Mouse (Mus musculus): Measurements from ENCODE around the gene Ppp1r18. TPM values are rescaled to one million over a fixed set of nuclear protein-coding genes. Genes with fewer than 3 reads are reported as not detected.

Gene Ppp1r18
- 21.2 and 22.0 TPM in 2 replicates for polyA plus RNA-seq (2014; fragmentation: Nextera tagmentation; extraction: Ambion mirVana)

DNA sequence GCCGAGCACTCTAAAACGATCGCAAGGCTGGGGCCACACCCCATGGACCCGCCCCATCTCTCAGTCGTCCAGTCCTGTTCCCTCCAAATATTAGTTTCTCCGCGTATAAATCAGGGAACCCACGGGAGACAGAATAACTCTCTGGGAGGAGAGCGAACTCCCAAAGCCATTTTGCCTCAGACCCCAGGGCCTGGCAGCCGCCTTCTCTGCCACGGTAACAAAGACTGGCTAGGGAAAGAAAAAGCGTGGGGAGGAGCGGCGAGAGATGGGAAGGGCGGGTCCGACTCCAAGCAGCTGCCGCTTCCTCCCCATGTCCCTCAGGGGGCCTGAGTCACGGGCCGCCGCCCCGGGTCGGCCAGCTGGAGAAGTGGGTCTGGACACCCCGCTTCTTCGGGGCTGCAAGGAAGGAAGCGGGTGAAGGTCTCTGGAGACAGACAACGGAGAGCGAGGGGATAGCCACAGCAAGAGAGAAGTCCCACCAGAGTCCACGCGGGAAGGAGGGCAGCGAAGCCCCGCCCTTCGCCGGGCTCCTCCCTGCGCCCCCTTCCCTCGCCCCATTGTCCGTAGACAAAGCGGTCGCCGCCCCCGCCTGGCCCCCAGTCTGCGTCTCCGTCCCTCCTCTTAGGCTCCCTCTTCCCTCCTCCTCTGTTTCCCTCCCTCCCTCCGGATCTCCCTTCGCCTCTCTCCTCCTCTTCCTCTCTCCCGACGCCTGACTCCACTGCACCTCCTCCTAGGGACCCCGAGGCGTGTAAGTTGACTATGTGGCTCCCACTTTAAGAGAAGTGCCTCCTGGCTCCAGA is at the start of gene Ppp1r18:
Gene Ppp1r18 (plus strand): TSS at position 113 of the 800 bp plus-strand sequence.
- Histone ChIP-seq H3K36me3 (ENCODE audit: control insufficient read depth, insufficient read depth, low read length) (peaks cover 6% of the 10 kb centered on the region; the same call in 1 of the 2 replicates), H3K4me2 (ENCODE audit: low read length) (peak within 1 kb of the TSS; percentile 92), H3K4me1 (ENCODE audit: control insufficient read depth, insufficient read depth, low read length) (peaks cover 36% of the 10 kb centered on the region), H3K9ac (ENCODE audit: low read length) (peak within 1 kb of the TSS; percentile 72), H3K27me3 (replicated peaks; ENCODE audit: control insufficient read depth, insufficient read depth, low read length) (no peaks in the 10 kb centered on the region), H3K4me3 (ENCODE audit: low read depth, low read length) (peak within 1 kb of the TSS; percentile 59), H3K9me3 (replicated peaks; ENCODE audit: control insufficient read depth, low read length) (no peaks in the 10 kb centered on the region), H3K27ac (ENCODE audit: low read depth, low read length) (peak within 1 kb of the TSS; percentile 96)
- peak; percentile 68 for ATAC-seq
- under 1% methylated on average over 45 of the region's 48 CpGs for WGBS
- peak; percentile 84 for DNase-seq (ENCODE audit: low spot score)

DNA sequence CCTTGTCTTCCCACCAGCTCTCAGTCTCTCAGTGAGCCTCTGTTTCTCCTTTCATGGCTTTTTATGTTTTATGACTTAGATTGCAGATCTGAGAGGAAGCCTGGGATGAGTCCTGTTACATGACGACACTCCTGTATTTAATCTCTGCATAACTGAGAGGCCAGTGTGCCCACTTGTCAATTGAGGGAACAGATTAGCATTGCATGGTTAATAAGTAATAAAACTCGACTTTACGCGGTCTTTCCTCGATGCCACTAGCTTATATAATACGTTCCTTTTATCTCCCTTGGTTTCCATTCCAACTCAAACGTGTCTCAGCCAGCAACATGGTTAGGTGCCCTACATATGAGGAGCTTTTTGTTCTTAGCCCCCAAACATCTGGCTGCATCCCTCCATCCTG is 49.6 kb upstream of the Ppp1r18 start:
- no peak for ATAC-seq
- no peak overlapping the region for H3K9ac ChIP-seq (ENCODE audit: low read length)
- WGBS = 77% methylated on average over 7 of the region's 7 CpGs

DNA sequence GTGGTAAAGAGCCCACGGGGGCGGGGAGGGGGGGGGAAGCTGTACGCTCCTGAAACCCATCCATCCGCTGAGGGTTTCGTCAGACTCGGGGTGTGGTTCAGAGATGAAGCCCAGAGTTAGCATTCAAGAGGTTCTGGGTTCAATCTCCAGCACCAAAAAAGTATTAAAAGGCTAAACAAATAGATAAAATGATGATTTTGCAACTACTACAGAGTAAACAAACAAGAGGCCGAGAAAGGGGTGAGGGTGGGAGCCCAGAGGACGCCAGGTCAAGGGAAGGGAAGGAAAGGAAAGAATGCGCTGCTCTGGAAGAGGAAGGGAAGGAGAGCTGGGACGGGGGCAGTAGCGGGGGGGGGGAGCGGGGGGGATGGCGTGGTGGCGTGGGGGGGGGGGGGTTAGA is 48.7 kb upstream of the Ppp1r18 start:
- 39% methylated on average over 12 of the region's 14 CpGs for WGBS
- no peak overlapping the region for H3K4me3 ChIP-seq (ENCODE audit: low read depth, low read length)
- no peaks in the 10 kb centered on the region for H3K36me3 ChIP-seq (ENCODE audit: control insufficient read depth, insufficient read depth, low read length)
- DNase-seq (ENCODE audit: low spot score) (no peak), ATAC-seq (no peak)
- H3K4me2 ChIP-seq (ENCODE audit: low read length) = no peak overlapping the region
- H3K9ac ChIP-seq (ENCODE audit: low read length) = no peak overlapping the region
- H3K9me3 ChIP-seq (replicated peaks; ENCODE audit: control insufficient read depth, low read length) = no peaks in the 10 kb centered on the region
- H3K27me3 ChIP-seq (replicated peaks; ENCODE audit: control insufficient read depth, insufficient read depth, low read length) = no peaks in the 10 kb centered on the region; the same call in 1 of the 2 replicates
- H3K4me1 ChIP-seq (ENCODE audit: control insufficient read depth, insufficient read depth, low read length) = peaks cover 12% of the 10 kb centered on the region
- H3K27ac ChIP-seq (ENCODE audit: low read depth, low read length) = no peak overlapping the region

More for the DNA sequence above, 49.6 kb upstream of the Ppp1r18 start:
- Histone ChIP-seq H3K9me3 (replicated peaks; ENCODE audit: control insufficient read depth, low read length) (no peaks in the 10 kb centered on the region), H3K27me3 (replicated peaks; ENCODE audit: control insufficient read depth, insufficient read depth, low read length) (no peaks in the 10 kb centered on the region; the same call in 1 of the 2 replicates), H3K27ac (ENCODE audit: low read depth, low read length) (no peak overlapping the region), H3K4me3 (ENCODE audit: low read depth, low read length) (no peak overlapping the region), H3K4me2 (ENCODE audit: low read length) (no peak overlapping the region), H3K36me3 (ENCODE audit: control insufficient read depth, insufficient read depth, low read length) (no peaks in the 10 kb centered on the region), H3K4me1 (ENCODE audit: control insufficient read depth, insufficient read depth, low read length) (peaks cover 9% of the 10 kb centered on the region)
- no peak for DNase-seq (ENCODE audit: low spot score)

DNA sequence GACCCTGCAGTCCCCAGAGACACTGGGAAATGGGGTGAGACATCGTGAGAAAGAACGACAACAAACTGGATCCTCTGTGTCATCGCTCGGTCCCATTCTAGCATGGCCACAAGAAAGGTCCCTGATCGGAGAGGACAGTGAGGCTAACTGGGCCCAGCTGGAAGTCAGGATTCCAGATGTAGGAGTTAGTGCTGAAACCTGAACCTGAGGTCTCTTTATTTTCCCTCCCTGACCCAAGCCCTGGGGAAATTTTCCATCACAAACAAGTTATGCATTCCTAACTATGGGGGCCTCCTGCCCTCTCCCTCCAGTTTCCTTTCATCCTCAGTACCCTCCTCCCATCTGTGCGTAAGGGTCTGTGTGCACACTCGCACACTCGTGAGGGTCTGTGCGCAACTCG is 48.2 kb upstream of the Ppp1r18 start:
- no peak for ATAC-seq
- Histone ChIP-seq H3K4me1 (ENCODE audit: control insufficient read depth, insufficient read depth, low read length) (peaks cover 16% of the 10 kb centered on the region), H3K4me2 (ENCODE audit: low read length) (no peak overlapping the region), H3K36me3 (ENCODE audit: control insufficient read depth, insufficient read depth, low read length) (no peaks in the 10 kb centered on the region), H3K4me3 (ENCODE audit: low read depth, low read length) (no peak overlapping the region), H3K27ac (ENCODE audit: low read depth, low read length) (no peak overlapping the region), H3K27me3 (replicated peaks; ENCODE audit: control insufficient read depth, insufficient read depth, low read length) (no peaks in the 10 kb centered on the region; the same call in 1 of the 2 replicates), H3K9me3 (replicated peaks; ENCODE audit: control insufficient read depth, low read length) (no peaks in the 10 kb centered on the region), H3K9ac (ENCODE audit: low read length) (no peak overlapping the region)
- DNase-seq (ENCODE audit: low spot score) = no peak
- WGBS = 63% methylated on average over 10 of the region's 10 CpGs

DNA sequence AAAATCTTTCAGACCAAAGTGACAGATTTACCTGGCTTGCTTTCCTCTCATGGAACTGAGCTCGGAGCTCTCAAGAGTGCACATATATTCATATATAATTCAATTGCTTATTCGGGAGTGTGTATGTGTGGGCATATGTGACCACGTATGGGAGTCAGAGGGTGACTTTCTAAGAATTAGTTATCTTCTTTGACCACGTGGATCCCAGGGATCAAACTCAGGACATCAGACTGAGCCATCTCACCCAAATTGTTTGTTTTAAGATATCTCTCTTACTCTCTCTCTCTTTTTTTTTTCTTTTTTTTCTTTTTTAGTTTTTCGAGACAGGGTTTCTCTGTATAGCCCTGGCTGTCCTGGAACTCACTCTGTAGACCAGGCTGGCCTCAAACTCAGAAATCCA is 45.3 kb upstream of the Ppp1r18 start:
- Histone ChIP-seq H3K4me3 (ENCODE audit: low read depth, low read length) (no peak overlapping the region), H3K9ac (ENCODE audit: low read length) (no peak overlapping the region), H3K4me1 (ENCODE audit: control insufficient read depth, insufficient read depth, low read length) (peaks cover 16% of the 10 kb centered on the region), H3K27ac (ENCODE audit: low read depth, low read length) (no peak overlapping the region), H3K4me2 (ENCODE audit: low read length) (no peak overlapping the region), H3K9me3 (replicated peaks; ENCODE audit: control insufficient read depth, low read length) (no peaks in the 10 kb centered on the region), H3K36me3 (ENCODE audit: control insufficient read depth, insufficient read depth, low read length) (no peaks in the 10 kb centered on the region), H3K27me3 (replicated peaks; ENCODE audit: control insufficient read depth, insufficient read depth, low read length) (no peaks in the 10 kb centered on the region; the same call in 1 of the 2 replicates)
- 82% methylated on average over 5 of the region's 5 CpGs for WGBS
- ATAC-seq (no peak), DNase-seq (ENCODE audit: low spot score) (no peak)

DNA sequence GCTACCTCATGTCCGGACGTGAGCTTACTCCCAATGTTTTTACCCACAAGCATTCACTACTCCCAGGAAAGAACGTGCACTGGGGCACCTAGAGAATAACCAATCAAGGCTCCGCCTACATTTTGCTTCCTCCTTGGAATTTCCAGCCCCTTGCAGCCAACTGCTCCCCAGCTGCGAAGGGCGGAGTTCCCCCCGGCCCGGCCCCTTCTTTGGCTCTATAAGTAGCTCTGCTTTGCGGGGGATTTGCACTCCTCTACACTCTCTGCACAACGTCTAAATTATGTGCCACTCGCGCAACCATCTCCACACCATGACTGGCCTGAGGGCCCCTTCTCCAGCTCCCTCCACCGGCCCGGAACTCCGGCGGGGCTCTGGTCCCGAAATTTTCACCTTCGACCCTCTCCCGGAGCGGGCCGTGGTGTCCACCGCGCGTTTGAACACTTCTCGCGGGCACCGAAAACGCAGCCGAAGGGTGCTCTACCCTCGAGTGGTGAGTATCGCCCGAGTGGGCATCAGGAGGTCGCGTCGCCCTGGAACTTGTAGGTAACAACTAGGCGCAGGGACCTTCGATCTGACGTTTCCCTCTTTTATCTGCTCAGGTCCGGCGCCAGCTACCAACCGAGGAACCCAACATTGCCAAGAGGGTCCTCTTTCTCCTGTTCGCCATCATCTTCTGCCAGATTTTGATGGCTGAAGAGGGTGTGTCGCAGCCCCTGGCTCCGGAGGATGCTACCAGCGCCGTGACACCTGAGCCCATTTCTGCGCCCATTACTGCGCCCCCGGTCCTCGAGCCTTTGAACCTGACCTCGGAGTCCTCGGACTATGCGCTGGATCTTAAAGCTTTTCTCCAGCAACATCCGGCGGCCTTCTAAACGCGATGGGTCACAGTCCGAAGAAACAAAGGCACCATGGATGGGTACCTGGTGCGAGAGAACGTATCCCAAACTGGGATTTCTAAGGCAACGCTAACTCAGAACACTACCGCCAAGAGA is 43.7 kb upstream of the Ppp1r18 start, which contains the start of gene Ier3:
Gene Ier3 (plus strand): TSS at position 246 of the 992 bp plus-strand sequence.
- no peak within 1 kb of the TSS; the same call in 1 of the 2 replicates for H3K27ac ChIP-seq (ENCODE audit: low read depth, low read length)
- no peaks in the 10 kb centered on the region; the same call in 1 of the 2 replicates for H3K27me3 ChIP-seq (replicated peaks; ENCODE audit: control insufficient read depth, insufficient read depth, low read length)
- H3K36me3 ChIP-seq (ENCODE audit: control insufficient read depth, insufficient read depth, low read length) = peaks cover 8% of the 10 kb centered on the region
- WGBS = 1% methylated on average over 62 of the region's 62 CpGs
- peak within 1 kb of the TSS; percentile 93 for H3K4me2 ChIP-seq (ENCODE audit: low read length)
- no peaks in the 10 kb centered on the region for H3K9me3 ChIP-seq (replicated peaks; ENCODE audit: control insufficient read depth, low read length)
- peaks cover 16% of the 10 kb centered on the region for H3K4me1 ChIP-seq (ENCODE audit: control insufficient read depth, insufficient read depth, low read length)
- DNase-seq (ENCODE audit: low spot score) (peak; percentile 85), ATAC-seq (peak; percentile 38)
- peak within 1 kb of the TSS; percentile 61 for H3K9ac ChIP-seq (ENCODE audit: low read length)
- H3K4me3 ChIP-seq (ENCODE audit: low read depth, low read length) = peak within 1 kb of the TSS; percentile 54

DNA sequence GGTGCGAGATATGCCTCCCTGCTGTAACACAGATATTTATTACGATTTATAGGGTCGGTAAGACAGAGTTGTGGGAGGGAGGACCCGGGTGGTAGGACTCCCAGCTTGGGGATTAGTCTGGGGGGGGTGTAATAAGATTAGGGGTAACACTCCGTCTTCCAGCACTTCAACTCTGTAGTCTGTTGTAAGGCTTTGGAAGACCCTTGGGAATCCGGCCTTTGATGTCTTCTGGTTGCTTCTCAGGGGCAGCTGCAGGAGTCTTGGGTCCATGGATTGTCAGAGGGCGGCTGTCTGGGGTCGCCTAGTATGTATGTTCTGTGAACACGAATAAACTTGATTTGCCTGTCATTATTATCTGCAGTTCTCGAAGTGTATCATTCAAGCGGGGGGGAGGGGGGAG is 42.8 kb upstream of the Ppp1r18 start:
- peaks cover 16% of the 10 kb centered on the region for H3K4me1 ChIP-seq (ENCODE audit: control insufficient read depth, insufficient read depth, low read length)
- peaks cover 16% of the 10 kb centered on the region for H3K36me3 ChIP-seq (ENCODE audit: control insufficient read depth, insufficient read depth, low read length)
- no peaks in the 10 kb centered on the region; the same call in 1 of the 2 replicates for H3K27me3 ChIP-seq (replicated peaks; ENCODE audit: control insufficient read depth, insufficient read depth, low read length)
- peak overlapping the region; percentile 93 for H3K4me2 ChIP-seq (ENCODE audit: low read length)
- DNase-seq (ENCODE audit: low spot score) (no peak), ATAC-seq (no peak; the same call in 1 of the 2 replicates)
- H3K9ac ChIP-seq (ENCODE audit: low read length) = peak overlapping the region; percentile 61
- H3K4me3 ChIP-seq (ENCODE audit: low read depth, low read length) = peak overlapping the region; percentile 54
- H3K27ac ChIP-seq (ENCODE audit: low read depth, low read length) = 0 out of 2 replicates have a peak overlapping the region, but pooled peaks have one; percentile 73
- no peaks in the 10 kb centered on the region for H3K9me3 ChIP-seq (replicated peaks; ENCODE audit: control insufficient read depth, low read length)
- 3% methylated on average over 11 of the region's 11 CpGs for WGBS

All from forebrain, embryonic 14.5 days (tissue).